Mouse (Mus musculus) sigmoid colon, adult 10 weeks (tissue): Measurements from ENCODE around the gene Sppl2a. TPM values are rescaled to one million over a fixed set of nuclear protein-coding genes. Genes with fewer than 3 reads are reported as not detected.

Experiments
- polyA plus RNA-seq: library from polyadenylated mRNA; stranded (reverse); fragments of 350-450 nt; fragmentation: Illumina TruSeq; extraction: RNeasy Lipid Tissue Mini Kit (QIAGEN cat#74804); gene quantifications from one replicate; pipeline ENCODE4 v1.2.3, GENCODE M21; 2014; ENCODE audit warnings: low read depth, low replicate concordance

The Sppl2a gene
- polyA plus RNA-seq = 413 TPM

DNA sequence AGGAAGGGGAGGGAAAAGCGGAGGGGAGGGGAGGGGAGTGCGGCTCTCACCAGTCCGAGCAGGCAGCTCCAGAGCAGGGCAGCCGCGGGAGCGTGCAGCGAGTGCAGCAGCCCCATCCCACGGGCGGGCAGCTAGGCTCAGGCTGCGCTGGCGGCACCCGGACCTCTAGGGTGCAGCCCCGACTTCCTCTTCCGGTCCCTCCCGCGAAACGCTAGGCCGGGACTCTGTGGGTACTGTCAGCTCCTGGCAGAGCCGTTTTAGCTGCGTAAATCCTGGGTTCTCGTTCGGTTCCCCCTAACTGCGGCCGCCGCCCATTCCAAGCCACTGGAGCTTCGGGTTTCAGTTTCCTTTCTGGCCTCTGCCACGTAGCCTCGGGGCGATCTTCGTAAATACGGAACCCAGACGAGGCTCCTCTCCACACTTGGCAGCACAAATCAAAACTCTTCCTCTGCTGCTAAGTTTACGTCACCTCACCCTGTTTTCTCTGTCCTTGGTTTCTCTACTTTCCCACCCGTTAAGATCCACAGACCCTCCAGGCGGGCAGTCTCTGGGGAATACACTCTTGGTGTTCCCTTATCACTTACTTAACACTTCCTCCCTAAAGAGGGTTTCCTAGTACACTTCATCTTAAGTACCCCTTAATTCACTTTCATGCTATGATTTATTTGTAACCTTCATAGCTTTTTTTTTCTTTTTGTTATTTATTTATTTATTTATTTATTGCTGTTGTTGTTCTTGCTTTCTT is at the start of gene Sppl2a:
TSS of gene Sppl2a (minus strand) at position 339 of the 745 bp plus-strand sequence.

DNA sequence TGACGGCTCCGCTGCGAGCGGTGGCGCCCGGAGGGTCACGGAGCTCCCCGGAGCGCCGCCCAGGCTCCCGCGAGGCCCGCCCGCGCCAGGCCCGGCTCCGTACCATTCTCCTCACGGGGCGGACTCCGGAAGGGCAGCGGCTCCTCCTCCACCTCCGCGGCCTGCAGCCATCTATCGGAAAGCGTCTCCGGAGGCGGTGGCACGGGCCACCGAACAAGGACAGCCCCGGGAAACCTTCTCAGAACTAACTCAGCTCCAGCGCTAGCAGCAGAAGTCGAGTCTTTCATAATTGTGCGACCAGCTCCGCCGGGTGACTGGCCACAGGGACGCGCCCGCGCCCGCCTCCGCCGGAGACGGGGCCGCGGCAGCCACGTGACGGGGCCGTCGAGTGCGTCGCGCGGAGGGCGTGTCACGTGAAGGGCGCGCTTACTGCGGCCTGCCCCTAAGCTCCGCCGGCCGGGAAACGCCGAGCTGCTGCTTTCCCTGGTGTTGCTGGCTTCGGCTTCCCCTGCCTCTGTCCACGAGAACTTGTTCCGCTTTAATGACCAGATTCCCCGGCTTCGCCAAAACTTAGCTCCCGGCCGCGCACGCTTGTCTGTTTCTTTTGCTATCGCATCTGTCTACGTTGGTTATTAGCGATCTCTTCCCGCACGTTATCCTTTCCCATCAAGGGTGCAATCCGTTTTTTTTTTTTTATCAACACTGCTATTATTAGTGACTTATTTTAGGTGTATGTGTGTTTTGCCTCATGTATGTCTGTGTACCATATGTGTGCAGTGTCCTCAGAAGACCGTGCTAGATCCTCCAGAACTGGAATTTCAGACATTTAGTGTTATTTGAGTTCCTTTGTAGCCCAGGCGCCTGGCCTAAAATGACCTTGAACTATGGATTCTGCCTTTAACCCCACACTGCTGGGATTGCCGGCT is 56.9 kb downstream of the Sppl2a start, which contains the start of gene Trpm7:
TSS of gene Trpm7 (minus strand) at position 360 of the 926 bp plus-strand sequence.

Other genes starting within 250 kb of the Sppl2a start
- 85.3 TPM for gene Usp8, start 225.9 kb downstream of the Sppl2a start, polyA plus RNA-seq
- not detected for gene Usp50, start 149.8 kb downstream of the Sppl2a start, polyA plus RNA-seq
- 200 TPM for gene Trpm7, start 57.0 kb downstream of the Sppl2a start, polyA plus RNA-seq
- 26.5 TPM for gene Ap4e1, start 75.5 kb upstream of the Sppl2a start, polyA plus RNA-seq
- gene Blvra, start 137.4 kb upstream of the Sppl2a start, polyA plus RNA-seq = 19.1 TPM
- gene Ncaph, start 200.7 kb upstream of the Sppl2a start, polyA plus RNA-seq = 12.3 TPM
- gene Itpripl1, start 210.2 kb upstream of the Sppl2a start, polyA plus RNA-seq = 1.2 TPM